Mouse (Mus musculus): ENCODE data around the gene Acly. TPM values are rescaled to one million over a fixed set of nuclear protein-coding genes. Genes with fewer than 3 reads are reported as not detected.

Acly gene
- polyA plus RNA-seq, 1 experiment from 2014 or later, result 224 TPM

Small RNAs within 50 kb of the gene (microRNA-seq; reads per million reads assigned to microRNA genes)
- not detected for gene Gm27374
- 0.81 reads per million for gene Mir7116

Other genes starting within 250 kb of the Acly start
- gene Eif1, start 208.1 kb downstream of the Acly start, polyA plus RNA-seq (2014; fragmentation: Nextera tagmentation; extraction: Ambion mirVana), result 1,239 and 1,372 TPM in 2 replicates
- gene Gast, start 193.6 kb downstream of the Acly start, polyA plus RNA-seq (2014; fragmentation: Nextera tagmentation; extraction: Ambion mirVana), result 0.50 TPM in 1 of 2 replicates, not detected in the other
- gene Hap1, start 171.9 kb downstream of the Acly start, polyA plus RNA-seq (2014; fragmentation: Nextera tagmentation; extraction: Ambion mirVana), result 105 and 137 TPM in 2 replicates
- gene Jup, start 130.2 kb downstream of the Acly start, polyA plus RNA-seq (2014; fragmentation: Nextera tagmentation; extraction: Ambion mirVana), result 59.6 and 60.2 TPM in 2 replicates
- 19.1 and 20.4 TPM in 2 replicates for gene P3h4, start 113.2 kb downstream of the Acly start, polyA plus RNA-seq (2014; fragmentation: Nextera tagmentation; extraction: Ambion mirVana)
- gene Fkbp10, start 112.3 kb downstream of the Acly start, polyA plus RNA-seq (2014; fragmentation: Nextera tagmentation; extraction: Ambion mirVana), result 22.7 and 24.7 TPM in 2 replicates
- 98.5 and 101 TPM in 2 replicates for gene Nt5c3b, start 86.2 kb downstream of the Acly start, polyA plus RNA-seq (2014; fragmentation: Nextera tagmentation; extraction: Ambion mirVana)
- 0.52 and 0.74 TPM in 2 replicates for gene Klhl10, start 86.1 kb downstream of the Acly start, polyA plus RNA-seq (2014; fragmentation: Nextera tagmentation; extraction: Ambion mirVana)
- gene Klhl11, start 55.3 kb downstream of the Acly start, polyA plus RNA-seq (2014; fragmentation: Nextera tagmentation; extraction: Ambion mirVana), result 15.6 and 17.7 TPM in 2 replicates
- gene Ttc25, start 17.6 kb upstream of the Acly start, polyA plus RNA-seq (2014; fragmentation: Nextera tagmentation; extraction: Ambion mirVana), result 2.0 and 2.7 TPM in 2 replicates
- 47.2 and 53.3 TPM in 2 replicates for gene Cnp, start 46.9 kb upstream of the Acly start, polyA plus RNA-seq (2014; fragmentation: Nextera tagmentation; extraction: Ambion mirVana)
- gene Nkiras2, start 91.2 kb upstream of the Acly start, polyA plus RNA-seq (2014; fragmentation: Nextera tagmentation; extraction: Ambion mirVana), result 103 TPM in 2 replicates
- gene Dnajc7, start 92.2 kb upstream of the Acly start, polyA plus RNA-seq (2014; fragmentation: Nextera tagmentation; extraction: Ambion mirVana), result 91.0 and 91.6 TPM in 2 replicates
- gene Zfp385c, start 164.5 kb upstream of the Acly start, polyA plus RNA-seq (2014; fragmentation: Nextera tagmentation; extraction: Ambion mirVana), result 0.20 and 0.31 TPM in 2 replicates
- 0.85 and 1.7 TPM in 2 replicates for gene Dhx58, start 176.3 kb upstream of the Acly start, polyA plus RNA-seq (2014; fragmentation: Nextera tagmentation; extraction: Ambion mirVana)
- 57.8 and 64.1 TPM in 2 replicates for gene Kat2a, start 184.5 kb upstream of the Acly start, polyA plus RNA-seq (2014; fragmentation: Nextera tagmentation; extraction: Ambion mirVana)
- gene Hspb9, start 185.8 kb upstream of the Acly start, polyA plus RNA-seq (2014; fragmentation: Nextera tagmentation; extraction: Ambion mirVana), result not detected in 2 replicates
- gene Rab5c, start 210.2 kb upstream of the Acly start, polyA plus RNA-seq (2014; fragmentation: Nextera tagmentation; extraction: Ambion mirVana), result 80.5 and 105 TPM in 2 replicates
- gene Kcnh4, start 231.9 kb upstream of the Acly start, polyA plus RNA-seq (2014; fragmentation: Nextera tagmentation; extraction: Ambion mirVana), result 7.6 and 8.8 TPM in 2 replicates
- 0.78 TPM in 1 of 2 replicates, not detected in the other for gene Hcrt, start 234.9 kb upstream of the Acly start, polyA plus RNA-seq (2014; fragmentation: Nextera tagmentation; extraction: Ambion mirVana)
- gene Ghdc, start 243.0 kb upstream of the Acly start, polyA plus RNA-seq (2014; fragmentation: Nextera tagmentation; extraction: Ambion mirVana), result 2.7 and 4.4 TPM in 2 replicates

Measured in hindbrain, embryonic 14.5 days (tissue).